Mouse (Mus musculus): ENCODE results near the gene Tep1.
A peak's percentile ranks its signal among the peaks of the same experiment; 100 is the strongest.

DNA sequence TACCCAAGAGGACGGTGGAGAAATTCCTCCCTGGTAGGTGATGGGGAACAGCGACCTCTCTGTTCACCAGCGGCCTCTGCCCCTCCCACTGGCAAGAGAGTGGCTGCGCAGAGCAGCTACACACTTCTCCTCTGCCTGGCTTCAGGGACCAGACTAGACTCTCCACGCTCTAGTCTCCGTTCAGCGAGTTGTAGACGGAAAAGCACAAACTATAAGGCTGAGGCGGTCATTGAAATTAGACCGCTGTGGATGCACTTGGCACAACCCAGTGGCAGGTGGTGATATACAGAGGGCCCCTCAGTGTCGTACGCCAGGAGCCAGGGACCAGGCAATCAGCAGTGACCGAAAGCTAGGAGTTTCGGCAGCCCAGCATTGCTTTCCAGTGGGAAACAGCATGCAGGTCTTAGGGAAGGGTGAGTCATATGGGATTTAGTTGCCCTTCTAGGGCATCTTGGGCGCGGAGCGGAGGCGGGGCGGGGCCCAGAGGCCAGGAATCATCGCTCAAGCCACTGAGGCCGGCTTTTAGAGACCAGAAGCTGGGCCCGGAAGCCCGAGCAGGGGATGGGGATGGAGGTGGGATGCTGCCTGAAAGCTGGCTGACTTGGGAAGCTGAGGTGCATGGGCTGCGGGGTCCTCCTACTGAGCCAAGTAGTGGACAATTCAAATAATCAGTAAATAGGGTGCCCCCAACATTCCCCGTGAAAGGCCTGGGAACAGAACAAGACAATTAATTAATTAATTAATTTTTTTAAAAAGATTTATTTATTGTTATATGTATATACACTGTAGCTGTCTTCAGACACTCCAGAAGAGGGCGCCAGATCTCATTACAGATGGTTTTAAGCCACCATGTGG is 33.8 kb upstream of the Tep1 start:
- TF ChIP-seq CTCF (IDR thresholded peaks at IDR 0.05; ENCODE audit: control insufficient read depth, insufficient read depth, insufficient replicate concordance, low read depth, low read length) (peak; percentile 42; the same call in 1 of the 2 replicates), POLR2A (IDR thresholded peaks at IDR 0.05; ENCODE audit: control insufficient read depth, low read depth, low read length) (no peak)
